Mouse (Mus musculus) heart, postnatal 0 days (tissue): ENCODE results near the gene Abi2. TPM values are rescaled to one million over a fixed set of nuclear protein-coding genes. Genes with fewer than 3 reads are reported as not detected.

Experiments used
- ATAC-seq: fragments of 200-750 bp; cut with Nextera tagmentation; 2 replicates; pipeline ENCODE4 v1.8.0; 2017; ENCODE audit warnings: low read depth, moderate number of reproducible peaks, moderate library complexity; ENCODE audit not compliant: insufficient read depth
- DNase-seq: peaks from one replicate; pipeline ENCODE4 v3.0.0-alpha.2; 2016; ENCODE audit warnings: low spot score
- H3K27ac ChIP-seq: fragments of 300-500 bp; sonication (generic); 2 replicates; pipeline ENCODE4 v1.5.1; 2014; ENCODE audit warnings: low read depth, mild to moderate bottlenecking
- H3K27me3 ChIP-seq: fragments of 300-500 bp; sonication (generic); 2 replicates; pipeline ENCODE4 v1.6.1; 2014; ENCODE audit warnings: low read length, mixed read lengths; ENCODE audit not compliant: control insufficient read depth, insufficient read depth
- H3K36me3 ChIP-seq: fragments of 300-500 bp; sonication (generic); replicated peaks from 2 replicates; pipeline ENCODE4 v1.6.1; 2014; ENCODE audit warnings: low read length, mixed read lengths; ENCODE audit not compliant: control insufficient read depth, insufficient read depth
- H3K4me1 ChIP-seq: fragments of 300-500 bp; sonication (generic); 2 replicates; pipeline ENCODE4 v1.6.1; 2014; ENCODE audit warnings: antibody characterized with exemption; ENCODE audit not compliant: control insufficient read depth, insufficient read depth
- H3K4me2 ChIP-seq: fragments of 300-500 bp; sonication (generic); 2 replicates; pipeline ENCODE4 v1.6.1; 2014; ENCODE audit warnings: low read depth, mild to moderate bottlenecking, low read length, moderate library complexity
- H3K4me3 ChIP-seq: fragments of 300-500 bp; sonication (generic); 2 replicates; pipeline ENCODE4 v1.5.1; 2014; ENCODE audit warnings: low read depth, low read length
- H3K9ac ChIP-seq: fragments of 300-500 bp; sonication (generic); replicated peaks from 2 replicates; pipeline ENCODE4 v1.6.1; 2014; ENCODE audit warnings: low read depth, low read length, mixed read lengths
- H3K9me3 ChIP-seq: fragments of 300-500 bp; sonication (generic); replicated peaks from 2 replicates; pipeline ENCODE4 v1.6.1; 2016; ENCODE audit warnings: low read length; ENCODE audit not compliant: control insufficient read depth
- CTCF ChIP-seq: IDR thresholded peaks from 2 replicates; pipeline ENCODE4 v1.5.1; 2016; ENCODE audit warnings: antibody characterized with exemption, control low read depth, low read depth
- EP300 ChIP-seq: IDR thresholded peaks from 2 replicates; pipeline ENCODE4 v1.6.1; 2016; ENCODE audit warnings: antibody characterized with exemption, low read depth
- WGBS: fragments of 180-500 bp; shearing (Covaris S2); extraction: QIAGEN DNeasy Blood & Tissue Kit; methylation state at CpG from one replicate; pipeline ENCODE4 v1.1.7; 2014; 5-methylcytosine and 5-hydroxymethylcytosine counted together
- polyA plus RNA-seq: library from polyadenylated mRNA; unstranded; fragments of >200 nt; fragmentation: Nextera tagmentation; extraction: Ambion mirVana; gene quantifications from 2 replicates; pipeline ENCODE4 v1.2.1, GENCODE M21; 2015
- total RNA-seq: library from RNA; depleted of rRNA; stranded (reverse); fragments of >200 nt; gene quantifications from 2 replicates; pipeline ENCODE4 v1.2.3, GENCODE M21; 2014; ENCODE audit warnings: low replicate concordance; rRNA removed

Abi2 gene
- total RNA-seq (35.4 and 39.3 TPM in 2 replicates), polyA plus RNA-seq (11.9 and 12.8 TPM in 2 replicates)

- ATAC-seq (peak; percentile 93), DNase-seq (peak; percentile 90)
- under 1% methylated on average over 45 of the region's 69 CpGs for WGBS
Observed at GRCm38 (mm10) chr1:60409168-60409828, at the start of gene Abi2. Abi2 (plus strand) TSS chr1:60409619.

GRCm38 (mm10) chr1:60361626-60362025 is 47.8 kb upstream of the Abi2 start:
- DNase-seq (no peak), ATAC-seq (no peak)
- no peak overlapping the region for H3K9ac ChIP-seq
- no peak overlapping the region for H3K4me2 ChIP-seq
- no peaks in the 10 kb centered on the region for H3K4me1 ChIP-seq
- no peaks in the 10 kb centered on the region for H3K27me3 ChIP-seq
- no peaks in the 10 kb centered on the region for H3K9me3 ChIP-seq
- 100% methylated on average over 1 of the region's 1 CpGs for WGBS
- H3K27ac ChIP-seq = no peak overlapping the region
- H3K4me3 ChIP-seq = no peak overlapping the region
- TF ChIP-seq CTCF = no peak
- no peak for TF ChIP-seq EP300
- peaks cover 28% of the 10 kb centered on the region for H3K36me3 ChIP-seq

More at GRCm38 (mm10) chr1:60409168-60409828, at the start of gene Abi2:
- no peak for TF ChIP-seq CTCF
- Histone ChIP-seq H3K36me3 (no peaks in the 10 kb centered on the region), H3K4me3 (peak within 1 kb of the TSS; percentile 95), H3K9me3 (no peaks in the 10 kb centered on the region), H3K4me2 (peak within 1 kb of the TSS; percentile 86), H3K4me1 (peaks cover 4% of the 10 kb centered on the region; the same call in 1 of the 2 replicates), H3K27me3 (no peaks in the 10 kb centered on the region), H3K9ac (peak within 1 kb of the TSS; percentile 93), H3K27ac (peak within 1 kb of the TSS; percentile 93)

DNA sequence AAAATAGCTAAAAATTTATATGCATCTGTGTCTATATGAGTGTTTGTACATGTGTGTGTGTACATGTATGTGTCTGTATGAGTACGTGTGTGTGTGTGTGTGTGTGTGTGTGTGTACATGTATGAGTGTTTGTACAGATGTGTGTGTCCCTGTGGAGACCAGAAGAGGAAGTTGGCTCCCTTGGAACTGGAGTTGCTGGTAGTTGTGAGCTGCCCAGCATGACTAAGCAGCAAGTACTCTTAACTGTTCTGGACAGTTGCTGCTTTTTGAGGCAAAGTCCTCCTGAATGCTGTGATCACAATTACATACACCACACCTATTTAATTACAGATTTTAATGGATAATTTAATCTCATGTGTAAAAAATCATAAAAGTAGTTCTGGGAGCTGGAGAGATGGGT is 32.9 kb upstream of the Abi2 start:
- no peaks in the 10 kb centered on the region for H3K4me1 ChIP-seq
- H3K9me3 ChIP-seq = no peaks in the 10 kb centered on the region
- 96% methylated on average over 1 of the region's 1 CpGs for WGBS
- peaks cover 39% of the 10 kb centered on the region for H3K36me3 ChIP-seq
- H3K27ac ChIP-seq = no peak overlapping the region
- no peak overlapping the region for H3K9ac ChIP-seq
- H3K4me3 ChIP-seq = no peak overlapping the region
- DNase-seq (no peak), ATAC-seq (no peak)
- H3K4me2 ChIP-seq = no peak overlapping the region
- no peaks in the 10 kb centered on the region for H3K27me3 ChIP-seq
- TF ChIP-seq CTCF (no peak), EP300 (no peak)

DNA sequence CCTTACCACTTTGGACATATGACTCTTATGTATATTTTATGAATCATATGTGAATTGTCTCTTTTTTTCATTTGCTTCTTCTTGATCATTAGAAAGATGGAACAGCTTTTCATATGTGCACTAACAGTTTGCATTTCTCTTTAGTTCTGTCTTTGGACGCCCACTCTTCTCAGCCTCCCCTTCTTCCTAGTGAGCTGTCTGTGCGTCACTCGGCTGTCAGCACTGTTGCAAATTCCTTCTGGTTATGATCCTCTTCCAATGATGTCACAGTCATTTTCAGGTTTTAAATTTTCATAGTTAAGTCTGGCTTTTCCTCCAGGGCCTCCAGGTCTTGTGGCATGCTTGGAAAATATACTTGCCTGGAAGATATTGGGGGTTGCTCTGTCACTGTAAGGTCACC is 27.5 kb upstream of the Abi2 start:
- DNase-seq = no peak
- Histone ChIP-seq H3K27ac (no peak overlapping the region), H3K27me3 (no peaks in the 10 kb centered on the region), H3K4me1 (no peaks in the 10 kb centered on the region), H3K9me3 (no peaks in the 10 kb centered on the region), H3K36me3 (peaks cover 38% of the 10 kb centered on the region), H3K4me2 (no peak overlapping the region), H3K9ac (no peak overlapping the region), H3K4me3 (no peak overlapping the region)
- WGBS = 83% methylated on average over 3 of the region's 3 CpGs
- no peak for TF ChIP-seq EP300
- TF ChIP-seq CTCF = no peak
- no peak for ATAC-seq

GRCm38 (mm10) chr1:60404848-60405247 is 4.6 kb upstream of the Abi2 start:
- TF ChIP-seq EP300 = no peak
- TF ChIP-seq CTCF = peak; percentile 29
- no peak for DNase-seq
- 98% methylated on average over 1 of the region's 1 CpGs for WGBS
- Histone ChIP-seq H3K27me3 (no peaks in the 10 kb centered on the region), H3K36me3 (no peaks in the 10 kb centered on the region), H3K27ac (no peak overlapping the region), H3K4me1 (no peaks in the 10 kb centered on the region; the same call in 1 of the 2 replicates), H3K9ac (no peak overlapping the region), H3K4me2 (no peak overlapping the region), H3K4me3 (no peak overlapping the region), H3K9me3 (0 out of 2 replicates have a peak, but pooled peaks cover 4% of the 10 kb centered on the region)
- no peak for ATAC-seq
